Mouse (Mus musculus) heart, adult 2 months (tissue): ENCODE results near the gene Prpf38b. TPM values are rescaled to one million over a fixed set of nuclear protein-coding genes. Genes with fewer than 3 reads are reported as not detected.

ENCODE experiments used
- DNase-seq, 2 experiments: peaks; one replicate each; pipeline ENCODE4 v3.0.0; 2021
- H3K27ac ChIP-seq: fragments of 200-600 bp; 2 replicates; pipeline ENCODE4 v1.8.1; 2022
- H3K27me3 ChIP-seq: fragments of 200-500 bp; 2 replicates; pipeline ENCODE4 v1.6.1; 2012; ENCODE audit warnings: mild to moderate bottlenecking, low read length, inconsistent platforms, mixed read lengths; ENCODE audit not compliant: control insufficient read depth, insufficient read depth
- H3K36me3 ChIP-seq: fragments of 200-500 bp; 2 replicates; pipeline ENCODE4 v1.6.1; 2012; ENCODE audit warnings: low read length, inconsistent platforms; ENCODE audit not compliant: control insufficient read depth, insufficient read depth
- H3K4me1 ChIP-seq: fragments of 200-500 bp; 2 replicates; pipeline ENCODE4 v1.6.1; 2011; ENCODE audit warnings: low read length; ENCODE audit not compliant: control insufficient read depth, insufficient read depth
- H3K4me3 ChIP-seq: fragments of 200-600 bp; 2 replicates; pipeline ENCODE4 v1.8.1; 2022
- H3K79me2 ChIP-seq: fragments of 200-500 bp; replicated peaks from 2 replicates; pipeline ENCODE4 v1.6.1; 2012; ENCODE audit warnings: mild to moderate bottlenecking, inconsistent platforms, low read length, moderate library complexity, mixed read lengths; ENCODE audit not compliant: control insufficient read depth, insufficient read depth
- H3K9ac ChIP-seq: fragments of 200-500 bp; 2 replicates; pipeline ENCODE4 v1.6.1; 2012; ENCODE audit warnings: low read depth, mild to moderate bottlenecking, control low read depth, inconsistent platforms, low read length, mixed read lengths
- CTCF ChIP-seq: fragments of 200-600 bp; IDR thresholded peaks from 2 replicates; pipeline ENCODE4 v1.8.1; 2022; ENCODE audit warnings: antibody characterized with exemption, mild to moderate bottlenecking, moderate library complexity
- EP300 ChIP-seq: fragments of 200-500 bp; IDR thresholded peaks from 2 replicates; pipeline ENCODE4 v1.6.1; 2011; ENCODE audit warnings: low read depth, low read length, control low read depth; ENCODE audit not compliant: insufficient read depth
- POLR2A ChIP-seq: fragments of 200-500 bp; IDR thresholded peaks from 2 replicates; pipeline ENCODE4 v1.6.1; 2011; ENCODE audit warnings: mild to moderate bottlenecking, low read depth, low read length, control low read depth; ENCODE audit not compliant: insufficient read depth
- WGBS: fragments of 180-500 bp; shearing (Covaris S2); methylation state at CpG from one replicate; pipeline ENCODE4 v1.1.7; 2018; 5-methylcytosine and 5-hydroxymethylcytosine counted together
- intact Hi-C: fragments of 180-260 bp; cut with DNase I; formaldehyde crosslinking; loops from one replicate; pipeline ENCODE4 v1.15.1; 2025
- polyA plus RNA-seq: library from polyadenylated mRNA; depleted of rRNA; stranded (reverse); fragments of >200 nt; gene quantifications from 2 replicates; pipeline ENCODE4 v1.2.3, GENCODE M21; 2012
- total RNA-seq, 2 experiments: library from RNA; stranded (reverse); gene quantifications; 2 replicates each; pipeline ENCODE4 v1.2.3; 2021

Gene Prpf38b
- total and polyA plus RNA-seq, 3 experiments, result 13.6 to 21.1 (median 17.3) TPM

- Histone ChIP-seq H3K27ac (no peak overlapping the region), H3K79me2 (no peaks in the 10 kb centered on the region), H3K27me3 (no peaks in the 10 kb centered on the region), H3K4me3 (no peak overlapping the region), H3K4me1 (peaks cover 4% of the 10 kb centered on the region), H3K36me3 (no peaks in the 10 kb centered on the region), H3K9ac (no peak overlapping the region)
- WGBS, result 50% methylated on average over 2 of the region's 2 CpGs
- no peak for DNase-seq
- intact Hi-C loops, result no loop called here
- TF ChIP-seq CTCF, result no peak
- no peak for TF ChIP-seq EP300
- TF ChIP-seq POLR2A, result no peak
Measured at GRCm38 (mm10) chr3:108860786-108861185, 50.7 kb downstream of the Prpf38b start.

DNA sequence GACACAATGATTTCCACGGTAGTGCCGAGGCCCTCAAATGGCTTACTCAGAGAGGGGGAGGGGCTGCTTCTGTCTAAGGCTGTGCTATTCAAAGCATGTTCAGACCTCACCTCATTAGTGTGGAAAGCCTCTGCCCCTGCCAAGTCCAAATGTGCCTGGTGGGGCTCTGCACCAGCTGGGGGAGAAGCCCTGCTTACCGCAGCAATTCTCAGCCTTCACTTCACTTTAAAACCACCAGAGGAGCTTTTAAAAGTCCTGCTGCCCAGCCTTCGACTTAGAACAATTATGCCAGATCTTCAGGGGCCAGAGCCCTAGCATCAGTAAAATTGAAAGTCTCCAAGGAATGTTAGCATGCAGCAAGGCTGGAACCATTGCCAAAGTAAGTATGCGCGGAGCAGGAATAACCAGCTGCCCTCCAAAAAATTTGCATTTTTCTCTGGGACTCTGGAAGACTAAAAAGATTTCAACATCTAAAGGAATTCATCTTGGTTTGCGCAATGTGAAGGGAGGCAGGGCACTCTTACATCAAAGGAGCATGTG lies 53.2 kb downstream of the Prpf38b start:
- no peak overlapping the region for H3K9ac ChIP-seq

DNA sequence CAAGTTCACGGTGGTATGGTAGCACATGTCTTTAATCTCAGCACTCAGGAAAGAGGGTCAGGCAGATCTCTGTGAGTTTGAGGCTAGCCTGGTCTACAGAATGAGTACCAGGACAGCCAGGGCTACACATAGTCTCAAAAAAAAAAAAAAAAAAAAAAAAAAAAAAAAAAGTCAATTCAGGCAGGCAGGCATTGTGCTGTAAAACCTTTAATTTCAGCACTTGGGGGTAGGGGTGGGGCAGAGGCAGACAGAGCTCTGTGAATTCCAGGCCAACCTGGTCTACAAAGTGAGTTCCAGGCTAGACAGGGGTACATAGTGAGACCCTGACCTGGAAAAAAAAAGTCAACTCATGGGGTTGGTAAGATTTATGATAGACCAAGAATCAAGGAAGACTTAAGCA lies 53.8 kb downstream of the Prpf38b start:
- no peaks in the 10 kb centered on the region for H3K27me3 ChIP-seq
- TF ChIP-seq CTCF (no peak), POLR2A (no peak), EP300 (no peak)
- no peak overlapping the region for H3K4me3 ChIP-seq
- H3K9ac ChIP-seq, result no peak overlapping the region
- H3K36me3 ChIP-seq, result no peaks in the 10 kb centered on the region
- WGBS, result 87% methylated on average over 1 of the region's 1 CpGs
- H3K27ac ChIP-seq, result no peak overlapping the region
- H3K4me1 ChIP-seq, result peaks cover 10% of the 10 kb centered on the region
- intact Hi-C loops, result loop anchor here (5.0 kb wide), 1 partner anchor 55 kb away; the partner anchor contains the start of gene Prpf38b
- DNase-seq, result no peak
- no peaks in the 10 kb centered on the region for H3K79me2 ChIP-seq

More for the DNA sequence above, 53.2 kb downstream of the Prpf38b start:
- intact Hi-C loops, result loop anchor here (5.0 kb wide), 1 partner anchor 54 kb away; the partner anchor contains the start of gene Prpf38b
- no peak overlapping the region for H3K4me3 ChIP-seq
- TF ChIP-seq POLR2A, result no peak
- peak; percentile 13; the same call in 1 of the 2 replicates for TF ChIP-seq CTCF
- WGBS, result 42% methylated on average over 7 of the region's 7 CpGs
- H3K27me3 ChIP-seq, result no peaks in the 10 kb centered on the region
- peaks cover 10% of the 10 kb centered on the region for H3K4me1 ChIP-seq
- H3K36me3 ChIP-seq, result no peaks in the 10 kb centered on the region
- no peaks in the 10 kb centered on the region for H3K79me2 ChIP-seq
- DNase-seq, result peak; percentile 41 to 62
- H3K27ac ChIP-seq, result peak overlapping the region; percentile 41; the same call in 1 of the 2 replicates

DNA sequence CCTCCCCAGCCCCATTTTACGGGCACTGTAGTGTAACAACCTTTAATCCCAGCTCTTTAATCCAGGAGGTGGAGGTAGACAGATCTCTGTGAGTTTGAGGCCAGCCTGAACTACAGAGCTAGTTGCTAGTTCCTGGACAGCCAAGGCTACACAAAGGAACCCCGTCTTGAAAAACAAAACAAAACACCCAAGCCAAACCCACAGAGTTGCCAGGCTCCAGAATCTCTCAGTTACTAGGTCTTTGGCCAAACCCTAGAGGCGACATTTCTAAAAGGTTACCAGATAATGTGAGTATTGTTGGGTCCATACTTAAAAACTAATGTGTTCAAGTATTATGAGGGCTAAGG lies 54.4 kb downstream of the Prpf38b start:
- no peak overlapping the region for H3K4me3 ChIP-seq
- intact Hi-C loops, result loop anchor here (5.0 kb wide), 1 partner anchor 55 kb away; the partner anchor contains the start of gene Prpf38b
- WGBS, result 62% methylated on average over 3 of the region's 3 CpGs
- no peak overlapping the region for H3K9ac ChIP-seq
- DNase-seq, result no peak
- H3K27me3 ChIP-seq, result no peaks in the 10 kb centered on the region
- no peak overlapping the region for H3K27ac ChIP-seq
- peaks cover 10% of the 10 kb centered on the region for H3K4me1 ChIP-seq
- H3K36me3 ChIP-seq, result no peaks in the 10 kb centered on the region
- TF ChIP-seq EP300 (no peak), CTCF (no peak), POLR2A (no peak)
- H3K79me2 ChIP-seq, result no peaks in the 10 kb centered on the region

DNA sequence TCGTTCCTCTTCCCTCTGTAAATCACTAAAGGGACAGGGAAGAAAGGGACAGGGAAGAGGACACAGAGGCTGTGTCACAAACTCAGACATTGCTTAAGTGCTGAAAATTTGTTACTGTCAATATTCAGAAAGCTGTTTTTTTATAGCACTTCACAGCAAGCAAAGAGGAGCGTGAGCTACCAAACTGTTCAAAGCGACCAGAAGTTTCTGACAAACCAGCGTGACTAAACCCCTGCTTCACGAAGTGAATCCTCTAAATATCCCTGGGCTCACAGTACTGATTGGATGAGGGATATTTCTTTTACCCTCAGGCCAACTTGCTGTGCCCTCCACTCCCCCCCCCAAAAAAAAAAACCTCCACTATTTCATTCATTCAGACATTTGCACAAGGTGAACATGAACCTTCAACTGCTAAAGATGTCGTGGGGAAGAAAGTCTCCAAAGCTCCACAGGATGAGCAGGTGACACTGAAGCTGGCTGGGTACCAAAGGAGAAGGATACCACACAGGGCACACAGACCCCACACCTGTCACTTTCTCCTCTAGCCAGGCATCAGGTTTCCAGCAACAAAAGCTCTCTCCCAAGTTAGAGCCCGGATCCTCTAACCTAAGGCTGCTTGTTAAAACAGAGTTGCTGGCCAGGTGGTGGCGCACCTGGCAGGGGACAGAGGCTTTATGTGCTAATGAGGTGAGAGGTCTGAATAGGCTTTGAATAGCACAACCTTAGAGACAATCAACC lies 55.0 kb downstream of the Prpf38b start:
- no peaks in the 10 kb centered on the region for H3K79me2 ChIP-seq
- H3K9ac ChIP-seq, result no peak overlapping the region
- no peaks in the 10 kb centered on the region for H3K27me3 ChIP-seq
- TF ChIP-seq EP300 (no peak), CTCF (peak; percentile 35)
- peaks cover 10% of the 10 kb centered on the region for H3K4me1 ChIP-seq
- no peak overlapping the region for H3K27ac ChIP-seq
- no peak for DNase-seq
- WGBS, result 72% methylated on average over 8 of the region's 8 CpGs
- H3K36me3 ChIP-seq, result no peaks in the 10 kb centered on the region
- no peak overlapping the region for H3K4me3 ChIP-seq
- intact Hi-C loops, result loop anchor here (5.0 kb wide), 1 partner anchor 56 kb away; the partner anchor contains the start of gene Prpf38b

DNA sequence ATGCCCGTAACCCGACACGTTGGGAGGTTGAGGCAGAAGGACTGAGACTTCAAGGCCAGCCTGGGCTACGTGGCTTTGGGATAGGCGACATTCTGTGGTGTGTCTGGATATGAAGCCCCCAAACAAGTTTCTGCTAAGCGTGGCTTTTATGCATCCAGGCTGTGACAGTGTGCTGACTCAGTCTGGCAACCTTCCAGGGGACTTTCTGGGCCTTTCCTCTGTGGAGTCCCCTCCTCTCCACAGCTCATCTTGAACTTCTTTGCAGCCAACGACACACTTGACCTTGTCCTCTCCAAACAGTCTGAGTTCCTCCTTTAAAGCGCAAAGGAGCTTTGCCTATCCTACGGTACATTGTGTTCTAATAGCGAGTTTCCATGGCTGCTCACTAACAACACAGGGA lies 55.7 kb downstream of the Prpf38b start:
- Histone ChIP-seq H3K36me3 (no peaks in the 10 kb centered on the region), H3K4me3 (no peak overlapping the region), H3K27ac (peak overlapping the region; percentile 52), H3K79me2 (no peaks in the 10 kb centered on the region), H3K9ac (no peak overlapping the region), H3K4me1 (peaks cover 10% of the 10 kb centered on the region), H3K27me3 (no peaks in the 10 kb centered on the region)
- peak; percentile 47 to 61 for DNase-seq
- intact Hi-C loops, result loop anchor here (5.0 kb wide), 1 partner anchor 56 kb away; the partner anchor contains the start of gene Prpf38b
- TF ChIP-seq CTCF, result no peak
- TF ChIP-seq EP300, result 0 out of 2 replicates have a peak, but pooled peaks have one; percentile 25
- 48% methylated on average over 10 of the region's 10 CpGs for WGBS
